Comparison of ENCODE assay signal across 11 mouse cellular contexts in the genomic region with DNA sequence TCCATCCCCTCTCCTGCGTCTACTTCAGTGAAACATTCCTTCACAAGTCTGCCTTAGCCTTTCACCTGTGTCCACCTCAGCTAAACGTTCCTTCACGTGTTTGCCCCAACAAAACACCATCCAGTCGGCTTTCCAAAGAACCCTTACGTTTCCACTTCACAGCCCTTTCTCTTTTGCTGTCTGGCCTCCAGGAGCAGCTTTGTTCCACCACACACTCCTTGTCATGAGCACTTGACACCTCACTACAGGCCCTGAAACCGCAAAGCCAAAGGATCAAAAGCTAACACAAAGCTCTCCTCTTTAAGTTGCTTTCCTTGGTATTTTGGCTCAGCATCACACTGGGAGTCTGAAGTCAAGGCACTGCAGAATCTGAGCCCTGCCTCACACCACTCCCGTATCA.
"Had no signal": no experiment of that assay in that cellular context is flagged by ENCODE, and none has a peak within 500 bp of the region (broad histone marks: within the 10 kb centered on the region; RNA-seq: fewer than 3 reads in every experiment).

No protein-coding gene starts in this region.

- H3K36me3 ChIP-seq: limb, embryonic 15.5 days; liver, embryonic 13.5 days; midbrain, embryonic 12.5 days; stomach, embryonic 15.5 days had no signal

- H3K4me2 ChIP-seq: limb, embryonic 15.5 days; liver, embryonic 13.5 days; midbrain, embryonic 12.5 days; stomach, embryonic 15.5 days had no signal

- DNase-seq: layer of hippocampus, adult 9-11 months; layer of hippocampus, postnatal 36 days; liver, embryonic 13.5 days; right cerebral cortex, postnatal 14 days; thymus, adult 2 months; thymus, postnatal 25 days had no signal

- H3K9me3 ChIP-seq: limb, embryonic 15.5 days; liver, embryonic 13.5 days; midbrain, embryonic 12.5 days; stomach, embryonic 15.5 days had no signal

- H3K9ac ChIP-seq: limb, embryonic 15.5 days; liver, embryonic 13.5 days; liver, postnatal 0 days; midbrain, embryonic 12.5 days; stomach, embryonic 15.5 days had no signal

- H3K4me3 ChIP-seq: limb, embryonic 15.5 days; liver, embryonic 13.5 days; megakaryocyte, embryonic 14.5 days; midbrain, embryonic 12.5 days; stomach, embryonic 15.5 days had no signal

- H3K27ac ChIP-seq: limb, embryonic 15.5 days; liver, embryonic 13.5 days; midbrain, embryonic 12.5 days; stomach, embryonic 15.5 days had no signal
